Mouse (Mus musculus): ENCODE data around the gene Use1. TPM values are rescaled to one million over a fixed set of nuclear protein-coding genes. Genes with fewer than 3 reads are reported as not detected.
A peak's percentile ranks its signal among the peaks of the same experiment; 100 is the strongest.

Use1 gene
- polyA plus RNA-seq, 2 experiments: 114 to 189 TPM

DNA sequence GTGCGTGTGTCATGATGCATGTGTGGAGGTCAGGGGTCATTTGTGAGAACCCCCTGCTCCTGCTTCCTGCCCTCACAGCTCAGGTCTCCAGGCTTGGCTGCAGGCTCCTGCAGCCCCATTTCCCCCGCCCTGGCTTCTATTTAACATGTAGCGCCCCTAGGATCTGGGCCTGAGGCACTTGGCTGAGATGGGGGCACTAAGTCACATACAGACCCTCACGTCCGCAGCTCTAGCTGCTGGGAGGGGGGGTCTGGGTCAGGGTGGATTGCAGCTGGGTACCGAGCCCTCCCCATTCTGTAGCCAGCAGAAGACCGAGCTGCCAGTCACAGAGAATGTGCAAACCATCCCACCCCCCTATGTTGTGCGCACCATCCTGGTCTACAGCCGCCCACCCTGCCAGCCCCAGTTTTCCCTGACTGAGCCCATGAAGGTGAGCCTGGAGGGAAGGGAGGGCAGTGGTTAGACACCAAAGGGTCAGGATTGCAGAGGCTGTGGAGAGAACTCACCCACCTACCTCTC lies 35.9 kb downstream of the Use1 start:
- Histone ChIP-seq H3K9me3 (ENCODE audit: control insufficient read depth, low read length) (no peaks in the 10 kb centered on the region), H3K27ac (replicated peaks; ENCODE audit: low read depth, low read length) (no peak overlapping the region), H3K4me1 (ENCODE audit: control insufficient read depth, insufficient read depth, low read length) (peaks cover 9% of the 10 kb centered on the region), H3K4me3 (replicated peaks; ENCODE audit: low read length) (no peak overlapping the region), H3K27me3 (ENCODE audit: control insufficient read depth, insufficient read depth, low read length) (no peaks in the 10 kb centered on the region), H3K4me2 (replicated peaks; ENCODE audit: low read depth, low read length, severe bottlenecking) (no peak overlapping the region), H3K9ac (ENCODE audit: low read depth, low read length, severe bottlenecking) (no peak overlapping the region), H3K36me3 (ENCODE audit: control insufficient read depth, insufficient read depth, low read length) (peaks cover 24% of the 10 kb centered on the region)
- 84% methylated on average over 9 of the region's 9 CpGs for WGBS
- no peak for DNase-seq (ENCODE audit: low spot score)
- ATAC-seq (ENCODE audit: low FRiP score, low read depth): no peak
- TF ChIP-seq POLR2A (IDR thresholded peaks at IDR 0.05; ENCODE audit: borderline replicate concordance, extremely low read depth, insufficient read depth, insufficient read length): no peak

- H3K36me3 ChIP-seq (ENCODE audit: control insufficient read depth, insufficient read depth, low read length): peaks cover 29% of the 10 kb centered on the region
- no peaks in the 10 kb centered on the region for H3K9me3 ChIP-seq (ENCODE audit: control insufficient read depth, low read length)
- H3K4me1 ChIP-seq (ENCODE audit: control insufficient read depth, insufficient read depth, low read length): peaks cover 7% of the 10 kb centered on the region
- H3K27ac ChIP-seq (replicated peaks; ENCODE audit: low read depth, low read length): no peak overlapping the region
- DNase-seq (ENCODE audit: low spot score) (no peak), ATAC-seq (ENCODE audit: low FRiP score, low read depth) (no peak)
- H3K4me2 ChIP-seq (replicated peaks; ENCODE audit: low read depth, low read length, severe bottlenecking): no peak overlapping the region
- no peak overlapping the region for H3K4me3 ChIP-seq (replicated peaks; ENCODE audit: low read length)
- no peak for TF ChIP-seq POLR2A (IDR thresholded peaks at IDR 0.05; ENCODE audit: borderline replicate concordance, extremely low read depth, insufficient read depth, insufficient read length)
- no peaks in the 10 kb centered on the region for H3K27me3 ChIP-seq (ENCODE audit: control insufficient read depth, insufficient read depth, low read length)
- WGBS: 84% methylated on average over 6 of the region's 6 CpGs
- no peak overlapping the region for H3K9ac ChIP-seq (ENCODE audit: low read depth, low read length, severe bottlenecking)
Measured at GRCm38 (mm10) chr8:71403107-71403885, 36.6 kb downstream of the Use1 start.

DNA sequence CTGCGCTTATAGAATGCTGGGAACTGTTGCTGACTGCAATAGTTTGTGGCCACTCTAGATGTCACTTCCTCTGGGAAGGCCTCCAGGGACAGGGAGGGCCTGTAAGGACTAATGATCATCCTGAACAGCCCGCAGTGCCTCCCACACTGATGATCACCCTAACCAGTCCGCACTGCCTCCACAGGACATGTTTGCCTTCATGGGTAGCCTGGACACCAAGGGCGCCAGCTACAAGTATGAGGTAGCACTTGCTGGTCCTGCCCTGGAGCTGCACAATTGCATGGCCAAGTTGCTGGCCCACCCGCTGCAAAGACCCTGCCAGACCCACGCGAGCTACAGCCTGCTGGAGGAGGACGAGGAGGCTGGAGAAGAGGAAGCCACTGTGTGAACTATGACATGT lies 37.4 kb downstream of the Use1 start:
- no peak for ATAC-seq (ENCODE audit: low FRiP score, low read depth)

DNA sequence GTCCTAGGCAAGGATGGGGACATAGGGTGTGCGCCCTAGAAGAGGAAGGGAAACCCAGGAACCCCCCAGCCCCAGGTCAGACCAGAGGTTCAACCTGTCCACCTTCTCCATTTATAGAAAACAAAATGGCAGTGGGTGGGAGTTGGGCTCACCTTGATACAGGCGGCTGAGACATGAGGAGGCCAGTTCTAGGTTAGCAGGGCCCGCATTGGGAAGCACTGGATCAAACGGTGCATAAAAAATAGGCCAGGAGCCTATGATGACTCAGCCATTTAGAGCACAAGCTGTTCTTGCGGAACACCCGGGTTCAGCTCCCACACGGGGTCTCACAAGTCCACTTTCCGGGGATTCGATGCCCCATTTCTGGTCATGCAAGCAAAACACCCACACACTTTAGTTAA lies 38.3 kb downstream of the Use1 start:
- H3K9ac ChIP-seq (ENCODE audit: low read depth, low read length, severe bottlenecking): no peak overlapping the region
- H3K36me3 ChIP-seq (ENCODE audit: control insufficient read depth, insufficient read depth, low read length): peaks cover 33% of the 10 kb centered on the region
- no peak for TF ChIP-seq POLR2A (IDR thresholded peaks at IDR 0.05; ENCODE audit: borderline replicate concordance, extremely low read depth, insufficient read depth, insufficient read length)
- no peaks in the 10 kb centered on the region for H3K9me3 ChIP-seq (ENCODE audit: control insufficient read depth, low read length)
- ATAC-seq (ENCODE audit: low FRiP score, low read depth) (no peak), DNase-seq (ENCODE audit: low spot score) (no peak)
- H3K4me1 ChIP-seq (ENCODE audit: control insufficient read depth, insufficient read depth, low read length): peaks cover 7% of the 10 kb centered on the region
- H3K4me2 ChIP-seq (replicated peaks; ENCODE audit: low read depth, low read length, severe bottlenecking): no peak overlapping the region
- no peaks in the 10 kb centered on the region for H3K27me3 ChIP-seq (ENCODE audit: control insufficient read depth, insufficient read depth, low read length)
- 89% methylated on average over 9 of the region's 9 CpGs for WGBS
- no peak overlapping the region for H3K27ac ChIP-seq (replicated peaks; ENCODE audit: low read depth, low read length)
- H3K4me3 ChIP-seq (replicated peaks; ENCODE audit: low read length): no peak overlapping the region

More for the DNA sequence above, 37.4 kb downstream of the Use1 start:
- no peak overlapping the region for H3K4me2 ChIP-seq (replicated peaks; ENCODE audit: low read depth, low read length, severe bottlenecking)
- peaks cover 32% of the 10 kb centered on the region for H3K36me3 ChIP-seq (ENCODE audit: control insufficient read depth, insufficient read depth, low read length)
- TF ChIP-seq POLR2A (IDR thresholded peaks at IDR 0.05; ENCODE audit: borderline replicate concordance, extremely low read depth, insufficient read depth, insufficient read length): no peak
- no peaks in the 10 kb centered on the region for H3K27me3 ChIP-seq (ENCODE audit: control insufficient read depth, insufficient read depth, low read length)
- DNase-seq (ENCODE audit: low spot score): no peak
- 88% methylated on average over 8 of the region's 8 CpGs for WGBS
- no peak overlapping the region for H3K27ac ChIP-seq (replicated peaks; ENCODE audit: low read depth, low read length)
- H3K9ac ChIP-seq (ENCODE audit: low read depth, low read length, severe bottlenecking): no peak overlapping the region
- no peak overlapping the region for H3K4me3 ChIP-seq (replicated peaks; ENCODE audit: low read length)
- no peaks in the 10 kb centered on the region for H3K9me3 ChIP-seq (ENCODE audit: control insufficient read depth, low read length)
- H3K4me1 ChIP-seq (ENCODE audit: control insufficient read depth, insufficient read depth, low read length): peaks cover 7% of the 10 kb centered on the region

DNA sequence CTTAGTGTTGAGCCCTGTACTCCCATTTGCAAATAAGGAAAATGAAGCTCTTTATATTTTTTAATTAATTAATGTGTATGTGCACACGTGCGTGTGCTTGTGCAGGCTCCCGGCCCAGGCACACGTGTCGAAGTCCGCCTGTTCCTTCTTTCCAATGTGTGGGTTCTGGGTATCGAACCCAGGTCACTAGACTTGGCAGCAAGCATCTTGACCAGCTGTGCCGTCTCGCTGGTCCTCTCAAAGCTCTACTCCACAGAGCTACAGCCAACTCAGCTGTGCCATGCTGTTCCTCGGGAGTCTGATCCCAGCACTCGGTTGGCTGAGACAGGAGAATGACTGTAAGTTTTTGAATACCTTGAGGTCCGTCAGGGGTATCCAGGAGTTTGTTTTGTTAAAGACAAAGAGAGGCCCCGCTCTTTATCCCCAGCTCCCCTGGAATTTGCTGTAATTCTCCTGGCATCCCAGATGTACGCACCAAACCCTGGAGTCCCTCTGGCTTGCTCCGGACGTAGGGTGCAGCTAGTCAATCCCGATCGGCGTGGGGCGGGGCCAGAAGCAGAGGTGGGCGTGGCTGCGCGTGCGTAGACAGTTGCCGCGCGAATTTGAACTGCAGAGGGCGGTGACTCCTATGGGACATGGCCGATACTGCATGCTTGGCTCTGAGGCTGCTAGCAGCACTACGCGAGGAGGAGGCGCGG lies 38.9 kb downstream of the Use1 start, which contains the start of gene Ankle1:
Ankle1 (plus strand) TSS at position 610 of the 698 bp plus-strand sequence.
- peak within 1 kb of the TSS; percentile 61 for H3K9ac ChIP-seq (ENCODE audit: low read depth, low read length, severe bottlenecking)
- WGBS: 18% methylated on average over 32 of the region's 33 CpGs
- ATAC-seq (ENCODE audit: low FRiP score, low read depth) (peak; percentile 93), DNase-seq (ENCODE audit: low spot score) (peak; percentile 93)
- peak; percentile 35; the same call in 1 of the 2 replicates for TF ChIP-seq POLR2A (IDR thresholded peaks at IDR 0.05; ENCODE audit: borderline replicate concordance, extremely low read depth, insufficient read depth, insufficient read length)
- H3K36me3 ChIP-seq (ENCODE audit: control insufficient read depth, insufficient read depth, low read length): peaks cover 32% of the 10 kb centered on the region
- H3K4me1 ChIP-seq (ENCODE audit: control insufficient read depth, insufficient read depth, low read length): peaks cover 7% of the 10 kb centered on the region
- no peaks in the 10 kb centered on the region for H3K27me3 ChIP-seq (ENCODE audit: control insufficient read depth, insufficient read depth, low read length)
- H3K4me2 ChIP-seq (replicated peaks; ENCODE audit: low read depth, low read length, severe bottlenecking): peak within 1 kb of the TSS; percentile 95
- 0 out of 2 replicates have a peak within 1 kb of the TSS, but pooled peaks have one; percentile 46 for H3K27ac ChIP-seq (replicated peaks; ENCODE audit: low read depth, low read length)
- no peaks in the 10 kb centered on the region for H3K9me3 ChIP-seq (ENCODE audit: control insufficient read depth, low read length)
- H3K4me3 ChIP-seq (replicated peaks; ENCODE audit: low read length): peak within 1 kb of the TSS; percentile 62

Data from limb, embryonic 14.5 days (tissue).